Mouse (Mus musculus) v-Abl transformed pro-B cells (cell line): ENCODE results near the gene Zbtb17.

ENCODE experiments used
- in situ Hi-C, 2 experiments: fragments of 400-800 bp; cut with MboI; formaldehyde crosslinking; loops; one replicate each; pipeline ENCODE4 v1.15.1; 2025; ENCODE audit not compliant: unreplicated experiment in 2 of 2

The Zbtb17 gene

GRCm38 (mm10) chr4:141444451-141445327 lies at the start of gene Zbtb17:
Gene Zbtb17 (plus strand): TSS chr4:141444654.
- in situ Hi-C loops = loop anchor here (25.0 kb wide), 3 partner anchors 343 to 1968 kb away; partner anchors contain the start of genes Casp9 (in 1 of the 2), Dnajc16 (in 1 of the 2) and Pramef8 (in 1 of the 2)

GRCm38 (mm10) chr4:141394751-141395150 lies 49.7 kb upstream of the Zbtb17 start:
- in situ Hi-C loops = loop anchor here in 1 of 2 experiments (25.0 kb wide), 1 partner anchor 743 kb away; no protein-coding TSS in a partner anchor

- in situ Hi-C loops = loop anchor here in 1 of 2 experiments (25.0 kb wide), 1 partner anchor 739 kb away; no protein-coding TSS in a partner anchor
These were observed 46.6 kb upstream of the Zbtb17 start for GRCm38 (mm10) chr4:141397861-141398260.

GRCm38 (mm10) chr4:141398545-141398944 lies 45.9 kb upstream of the Zbtb17 start, which contains the start of gene Clcnka:
Gene Clcnka (minus strand): TSS chr4:141398724.
- in situ Hi-C loops = loop anchor here in 1 of 2 experiments (25.0 kb wide), 1 partner anchor 739 kb away; no protein-coding TSS in a partner anchor

GRCm38 (mm10) chr4:141400171-141400570 lies 44.3 kb upstream of the Zbtb17 start:
- in situ Hi-C loops = loop anchor here (10.0 to 25.0 kb wide), 4 partner anchors 175 to 562 kb away; partner anchors contain the start of genes Cela2a (in 1 of the 2) and Ctrc (in 1 of the 2)

- in situ Hi-C loops = loop anchor here (10.0 to 25.0 kb wide), 4 partner anchors 170 to 558 kb away; partner anchors contain the start of genes Cela2a (in 1 of the 2) and Ctrc (in 1 of the 2)
These were observed 39.7 kb upstream of the Zbtb17 start for GRCm38 (mm10) chr4:141404518-141405313.

GRCm38 (mm10) chr4:141405314-141405622 lies 39.2 kb upstream of the Zbtb17 start:
- in situ Hi-C loops = loop anchor here (10.0 to 25.0 kb wide), 4 partner anchors 170 to 557 kb away; partner anchors contain the start of genes Cela2a (in 1 of the 2) and Ctrc (in 1 of the 2)

- in situ Hi-C loops = loop anchor here (10.0 to 25.0 kb wide), 4 partner anchors 168 to 556 kb away; partner anchors contain the start of genes Cela2a (in 1 of the 2) and Ctrc (in 1 of the 2)
These were observed 37.7 kb upstream of the Zbtb17 start for GRCm38 (mm10) chr4:141406516-141407299.

GRCm38 (mm10) chr4:141408577-141408976 lies 35.9 kb upstream of the Zbtb17 start:
- in situ Hi-C loops = loop anchor here (10.0 to 25.0 kb wide), 4 partner anchors 166 to 554 kb away; partner anchors contain the start of genes Cela2a (in 1 of the 2) and Ctrc (in 1 of the 2)

- in situ Hi-C loops = loop anchor here (25.0 kb wide), 2 partner anchors 426 to 551 kb away; partner anchors contain the start of genes Cela2a (in 1 of the 2) and Ctrc (in 1 of the 2)
These were observed 32.9 kb upstream of the Zbtb17 start for GRCm38 (mm10) chr4:141411430-141411992.

- in situ Hi-C loops = loop anchor here (25.0 kb wide), 2 partner anchors 421 to 546 kb away; partner anchors contain the start of genes Cela2a (in 1 of the 2) and Ctrc (in 1 of the 2)
These were observed 28.5 kb upstream of the Zbtb17 start, which contains the start of gene Clcnkb for GRCm38 (mm10) chr4:141415924-141416323. Gene Clcnkb (minus strand): TSS chr4:141416014.

GRCm38 (mm10) chr4:141419398-141420191 lies 24.9 kb upstream of the Zbtb17 start:
- in situ Hi-C loops = loop anchor here (25.0 kb wide), 2 partner anchors 418 to 543 kb away; partner anchors contain the start of genes Cela2a (in 1 of the 2) and Ctrc (in 1 of the 2)

GRCm38 (mm10) chr4:141420192-141420829 lies 24.1 kb upstream of the Zbtb17 start, which contains the start of gene Hspb7:
Gene Hspb7 (plus strand): TSS chr4:141420779.
- in situ Hi-C loops = loop anchor here (25.0 kb wide), 2 partner anchors 417 to 542 kb away; partner anchors contain the start of genes Cela2a (in 1 of the 2) and Ctrc (in 1 of the 2)

GRCm38 (mm10) chr4:141420886-141421285 lies 23.6 kb upstream of the Zbtb17 start:
- in situ Hi-C loops = loop anchor here (25.0 kb wide), 2 partner anchors 416 to 541 kb away; partner anchors contain the start of genes Cela2a (in 1 of the 2) and Ctrc (in 1 of the 2)

GRCm38 (mm10) chr4:141421423-141421822 lies 23.0 kb upstream of the Zbtb17 start:
- in situ Hi-C loops = loop anchor here (25.0 kb wide), 2 partner anchors 416 to 541 kb away; partner anchors contain the start of genes Cela2a (in 1 of the 2) and Ctrc (in 1 of the 2)

GRCm38 (mm10) chr4:141422841-141423240 lies 21.6 kb upstream of the Zbtb17 start:
- in situ Hi-C loops = loop anchor here (25.0 kb wide), 2 partner anchors 414 to 539 kb away; partner anchors contain the start of genes Cela2a (in 1 of the 2) and Ctrc (in 1 of the 2)

GRCm38 (mm10) chr4:141423288-141423687 lies 21.2 kb upstream of the Zbtb17 start:
- in situ Hi-C loops = loop anchor here (25.0 kb wide), 2 partner anchors 414 to 539 kb away; partner anchors contain the start of genes Cela2a (in 1 of the 2) and Ctrc (in 1 of the 2)
